Mouse (Mus musculus): ENCODE measurements around the gene Mmp28.

Gene Mmp28

DNA sequence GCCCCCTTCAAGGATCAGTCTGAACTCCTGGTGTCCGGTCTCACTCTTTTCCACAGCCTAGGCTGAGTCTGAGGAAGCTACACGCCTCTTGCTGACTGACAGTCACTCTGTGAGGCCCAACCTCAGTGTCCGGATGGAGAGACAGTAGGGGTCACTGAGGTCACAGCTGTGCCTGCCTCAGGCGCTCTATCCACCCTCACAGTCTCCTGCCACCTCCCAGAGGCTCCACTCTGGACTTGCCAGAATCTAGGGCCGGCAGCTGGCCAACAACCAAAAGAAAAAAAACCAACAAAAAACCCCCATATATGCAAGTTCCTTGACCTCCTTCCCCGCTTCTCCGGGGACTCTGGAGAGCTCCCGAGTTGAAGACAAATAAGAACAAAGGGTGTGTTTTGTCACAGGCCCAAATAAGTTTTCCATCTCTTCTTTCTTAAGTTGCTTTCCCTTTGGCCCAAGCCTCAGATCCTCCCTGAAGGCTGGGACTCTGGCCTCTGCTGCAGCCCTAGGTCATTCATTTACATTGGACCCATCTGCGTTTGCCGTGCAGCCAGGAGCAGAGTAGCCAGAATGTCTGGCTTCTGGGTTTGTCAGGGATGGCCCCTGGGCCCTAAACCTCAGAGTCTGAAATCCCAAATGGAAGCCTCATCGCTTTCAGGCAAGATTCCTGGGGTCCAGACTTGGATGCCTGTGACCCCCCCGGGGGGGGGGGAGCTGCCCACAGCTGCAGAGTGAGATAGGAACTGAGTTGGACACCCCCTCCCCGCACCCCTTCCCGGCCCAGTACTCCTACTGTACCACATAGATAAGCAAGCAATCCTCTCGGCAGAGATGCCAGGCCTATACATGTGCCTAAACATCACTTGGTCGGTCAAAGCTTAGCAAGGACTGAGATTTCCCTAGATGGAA, 14.6 kb downstream of the Mmp28 start:
- CTCF ChIA-PET, result interaction anchor here (0.6 kb wide), 1 partner anchor 61 kb away, joined by 3 read pairs; no protein-coding TSS in a partner anchor

DNA sequence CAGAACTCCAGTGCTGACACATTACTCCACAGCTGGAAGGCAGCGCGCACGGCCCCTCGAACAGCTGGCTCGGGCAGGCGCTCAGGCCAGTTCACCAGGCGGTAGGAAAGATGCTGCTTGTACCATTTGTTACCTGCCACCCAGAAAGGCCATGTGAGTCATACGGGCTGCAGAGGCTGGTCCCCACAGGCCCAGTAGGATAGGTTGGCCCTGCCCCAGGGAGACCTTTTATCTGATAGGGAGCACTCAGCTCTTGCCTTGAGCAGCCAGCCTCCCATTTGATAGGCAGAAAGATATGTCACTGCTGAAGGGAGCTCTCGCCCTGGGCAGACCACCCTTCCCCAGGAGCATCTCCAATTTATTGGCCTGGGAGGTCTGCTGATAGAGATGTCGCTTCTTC, 15.3 kb downstream of the Mmp28 start:
- CTCF ChIA-PET, result interaction anchor here (0.6 kb wide), 1 partner anchor 61 kb away, joined by 3 read pairs; no protein-coding TSS in a partner anchor

DNA sequence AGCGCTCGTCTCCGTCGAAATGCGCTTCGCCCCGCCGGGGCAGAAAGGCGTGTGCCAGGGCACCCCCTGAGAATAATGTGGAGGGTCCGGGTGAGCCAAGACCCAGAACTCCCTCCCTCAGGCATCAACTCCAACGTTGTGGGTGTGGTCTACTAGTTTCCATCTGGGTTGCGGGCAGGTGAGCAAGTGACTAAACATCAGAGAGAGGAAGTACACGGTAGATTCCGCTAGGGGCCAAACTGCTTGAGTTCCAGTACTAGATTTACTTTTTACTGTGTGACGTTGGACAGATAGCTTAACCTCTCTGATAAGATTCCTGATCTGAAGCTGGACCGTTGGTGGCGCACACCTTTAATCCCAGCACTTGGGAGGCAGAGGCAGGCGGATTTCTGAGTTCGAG, 17.9 kb downstream of the Mmp28 start:
- CTCF ChIA-PET, result no interaction called here

DNA sequence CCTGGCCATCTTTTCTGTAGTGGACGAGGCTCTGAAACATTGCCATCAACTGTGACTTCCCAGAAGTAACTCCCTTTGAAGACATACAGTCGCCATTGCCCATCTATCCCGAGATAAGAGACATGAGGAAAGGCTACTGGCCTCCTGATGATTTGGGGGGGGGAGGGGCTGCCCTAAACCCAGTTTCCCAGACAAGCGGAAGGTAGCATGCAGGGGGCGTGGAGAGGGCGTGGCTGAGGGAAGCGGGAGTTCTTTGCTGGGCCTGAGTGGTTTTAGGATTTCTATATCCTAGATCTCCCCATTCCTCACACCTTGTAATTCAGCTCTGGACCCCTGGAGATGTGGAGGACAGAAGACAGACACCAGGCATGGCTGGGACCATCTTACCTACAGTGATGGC, 19.0 kb downstream of the Mmp28 start:
- CTCF ChIA-PET, result interaction anchor here (0.5 to 0.7 kb wide), 3 partner anchors 21 to 498 kb away, joined by 3 read pairs; no protein-coding TSS in a partner anchor

DNA sequence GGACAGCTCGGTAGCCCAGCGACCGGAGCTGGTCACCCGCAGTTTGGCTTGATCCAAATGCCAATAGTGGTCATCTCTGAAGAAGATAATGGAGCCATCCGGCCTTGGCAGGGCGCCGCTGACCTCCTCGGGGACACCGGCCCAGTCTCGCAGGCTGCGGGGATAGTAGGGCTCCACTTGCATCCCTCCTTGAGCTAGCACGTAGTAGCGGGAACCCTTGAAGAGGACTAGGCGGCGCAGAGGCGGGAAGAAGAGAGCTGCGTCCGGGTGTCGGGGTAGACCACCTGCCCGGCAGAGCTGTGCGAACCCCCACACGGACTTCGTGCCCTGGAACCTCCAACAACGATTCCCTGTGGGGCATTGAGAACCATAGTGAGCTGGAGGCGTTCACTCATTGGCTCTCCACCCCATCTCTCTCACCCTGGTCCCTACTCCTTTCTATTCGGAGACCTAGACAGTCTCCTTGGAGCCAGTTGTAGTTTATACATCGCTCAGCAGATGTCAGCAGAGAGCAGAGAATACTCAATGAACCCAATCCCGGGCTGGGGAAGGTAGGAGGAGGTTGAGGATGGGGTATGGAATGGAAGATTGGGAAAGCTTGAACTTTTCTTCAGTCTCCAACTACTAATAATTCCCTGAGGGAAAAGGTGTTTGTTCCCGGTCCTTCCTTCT, 20.1 kb downstream of the Mmp28 start:
- CTCF ChIA-PET, result interaction anchor here (0.7 kb wide), 2 partner anchors 18 to 149 kb away, joined by 3 read pairs; no protein-coding TSS in a partner anchor

DNA sequence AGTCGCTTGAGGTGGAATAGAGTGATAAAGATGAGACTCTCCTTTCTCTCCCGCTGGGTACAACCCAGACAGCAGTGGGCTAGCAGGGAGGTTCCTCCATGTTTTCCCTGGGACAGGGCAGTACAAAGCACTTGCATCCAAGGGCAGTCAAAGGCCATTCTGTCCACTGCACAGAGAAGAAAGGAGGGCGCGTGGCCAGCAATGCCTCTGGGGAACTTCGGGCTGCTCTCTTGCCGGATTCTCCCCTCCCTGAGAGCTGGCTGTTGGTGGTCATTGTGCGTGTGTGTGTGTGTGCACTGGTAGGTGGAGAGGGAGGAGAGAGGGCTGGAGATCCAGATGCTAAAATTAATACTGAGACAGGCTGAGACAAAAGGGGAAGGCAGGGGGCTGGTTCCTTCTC, 21.6 kb downstream of the Mmp28 start:
- CTCF ChIA-PET, result interaction anchor here (0.6 to 1.4 kb wide), 4 partner anchors 9 to 53 kb away, joined by 3 to 4 read pairs (median 3); partner anchors contain the start of gene Taf15

DNA sequence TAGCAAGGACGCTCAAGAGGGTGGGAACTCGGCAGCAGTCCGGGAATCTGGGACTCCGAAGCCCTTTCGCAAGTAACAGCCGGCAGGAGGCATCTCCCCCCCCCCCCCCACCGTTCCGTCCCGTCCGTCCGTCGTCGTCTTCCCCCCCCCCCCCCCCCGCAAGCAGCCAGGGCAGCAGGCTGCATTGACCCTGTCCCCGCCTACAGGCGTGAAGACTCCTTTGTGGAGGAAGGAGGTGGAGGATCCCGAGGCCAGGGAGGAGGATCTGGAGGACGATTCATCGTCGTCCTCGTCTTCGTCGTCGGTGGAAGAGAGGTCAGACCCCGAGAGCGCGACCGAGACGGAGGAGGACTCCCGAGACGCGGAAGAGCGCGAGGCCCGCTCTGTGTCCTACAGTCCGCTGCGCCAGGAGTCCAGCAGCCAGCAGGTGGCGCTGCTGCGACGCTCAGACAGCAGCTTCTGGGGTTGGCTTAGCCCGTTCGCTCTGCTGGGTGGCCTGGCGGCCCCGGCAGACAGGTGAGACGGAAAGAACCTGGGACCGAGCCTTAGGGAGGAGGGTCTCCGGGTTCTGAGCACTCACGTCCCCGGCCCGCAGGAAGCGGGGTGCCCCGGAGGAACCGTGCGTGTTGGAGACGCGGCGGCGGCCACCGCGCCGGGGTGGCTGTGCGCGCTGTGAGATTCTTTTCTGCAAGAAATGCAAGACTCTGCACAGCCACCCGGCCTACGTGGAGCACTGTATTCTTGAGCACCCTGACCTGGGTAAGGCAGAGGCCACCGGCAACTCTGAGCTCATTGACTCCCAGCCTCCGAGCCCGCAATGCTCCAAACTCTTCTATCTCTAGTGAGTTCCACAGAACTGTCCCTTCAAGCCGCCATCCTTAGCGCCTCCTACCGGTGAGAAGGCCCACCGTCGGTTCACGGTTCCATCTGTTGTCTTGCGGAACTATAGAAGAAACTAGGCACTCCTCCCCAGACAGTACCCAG, 22.5 kb downstream of the Mmp28 start:
- CTCF ChIA-PET, result interaction anchor here (1.0 to 1.4 kb wide), 3 partner anchors 8 to 33 kb away, joined by 3 to 4 read pairs (median 3); partner anchors contain the start of gene Taf15

DNA sequence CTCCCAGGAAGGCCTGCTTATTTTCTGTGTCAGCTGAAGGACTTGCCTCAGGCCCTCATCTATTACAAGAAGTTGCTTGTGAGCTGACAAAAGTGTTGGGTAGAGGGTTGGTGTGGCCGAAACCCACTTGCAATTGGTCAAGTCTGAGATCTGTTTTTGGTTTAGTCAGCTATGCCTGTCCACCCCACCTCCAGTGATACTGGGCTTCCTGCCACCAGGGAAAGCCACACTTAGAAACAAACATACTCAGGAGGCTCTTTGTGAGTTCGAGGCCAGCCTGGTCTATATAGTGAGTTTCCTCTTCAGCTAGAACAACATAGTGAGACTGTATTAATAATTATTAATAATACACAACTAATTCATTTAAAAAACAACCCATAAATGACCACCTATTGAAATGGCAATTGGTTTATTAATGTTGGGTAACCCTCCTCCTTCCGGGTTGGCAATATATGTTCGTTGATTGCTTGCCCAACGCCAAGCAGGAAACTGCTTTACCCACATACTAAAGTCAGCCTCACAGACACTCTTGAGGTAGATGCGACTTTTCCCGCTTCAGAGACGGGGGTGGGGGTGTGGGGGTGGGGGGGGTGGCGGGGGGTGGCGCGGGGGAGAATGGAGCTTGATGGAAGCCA, 23.3 kb downstream of the Mmp28 start:
- CTCF ChIA-PET, result interaction anchor here (1.3 kb wide), 1 partner anchor 33 kb away, joined by 4 read pairs; no protein-coding TSS in a partner anchor

DNA sequence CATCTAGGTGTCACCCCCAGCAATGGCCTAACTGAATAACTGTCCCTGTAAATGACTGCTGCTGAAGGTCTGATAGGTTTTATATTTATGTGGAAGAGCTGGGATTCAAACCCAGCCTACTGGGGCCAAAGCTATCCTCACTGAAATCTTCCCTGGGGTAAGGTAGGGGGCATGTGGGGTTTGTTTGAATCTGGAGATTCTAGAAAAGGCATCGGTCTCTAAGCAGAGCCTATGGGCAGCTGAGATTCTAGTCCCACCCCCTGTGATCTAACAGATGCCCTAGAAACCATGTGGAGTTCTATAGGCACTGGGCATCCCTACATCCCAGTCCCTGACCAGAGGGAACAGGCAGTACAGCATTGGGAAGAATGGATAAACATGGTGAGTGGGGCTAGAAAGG, 25.5 kb downstream of the Mmp28 start, which contains the start of gene 1700020L24Rik:
Gene 1700020L24Rik, plus strand, starts transcription at position 301 of the 400 bp plus-strand sequence.
- CTCF ChIA-PET, result no interaction called here

DNA sequence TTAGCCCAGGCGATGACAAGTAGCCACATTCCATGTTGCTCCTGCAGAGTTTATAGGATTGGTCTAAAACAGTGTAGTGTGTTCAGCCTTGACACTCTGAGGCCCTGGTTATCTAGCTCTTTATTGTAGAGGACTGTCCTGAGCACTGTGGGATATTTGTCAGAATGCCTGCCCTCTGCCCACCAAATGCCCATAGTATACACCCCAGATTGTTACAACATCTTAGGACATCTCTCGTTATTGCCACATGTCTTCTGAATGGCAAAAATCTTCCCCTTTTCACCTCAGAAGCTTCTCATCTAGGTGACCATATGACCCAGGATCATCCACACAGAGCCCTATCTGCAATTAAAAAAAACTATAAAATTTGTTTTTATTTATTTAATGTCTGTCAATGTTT, 30.3 kb downstream of the Mmp28 start:
- CTCF ChIA-PET, result interaction anchor here (0.7 to 0.8 kb wide), 2 partner anchors 8 to 28 kb away, joined by 3 read pairs; no protein-coding TSS in a partner anchor

DNA sequence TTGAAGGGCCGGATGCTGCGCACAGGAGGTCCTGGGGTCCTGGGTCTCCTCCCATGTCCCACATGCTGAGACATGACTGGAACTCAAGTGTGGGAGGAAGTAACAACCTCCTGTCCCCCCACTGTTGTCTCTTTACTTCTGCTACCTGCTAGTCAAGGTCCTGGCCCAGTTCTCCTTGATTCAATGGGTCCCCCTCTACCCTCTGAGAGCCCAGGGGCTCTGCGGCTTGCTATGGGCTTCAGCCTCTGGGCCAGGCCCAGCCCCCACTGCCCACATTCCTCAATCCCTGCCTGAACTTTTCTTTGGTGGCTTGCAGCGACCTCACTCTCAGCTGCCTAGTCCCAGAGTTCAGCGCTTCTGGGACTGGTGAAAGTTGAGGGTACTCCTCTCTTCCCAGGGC, 33.5 kb downstream of the Mmp28 start, which contains the start of gene Gas2l2:
Gene Gas2l2, minus strand, starts transcription at position 101 of the 400 bp plus-strand sequence.
- CTCF ChIA-PET, result no interaction called here

DNA sequence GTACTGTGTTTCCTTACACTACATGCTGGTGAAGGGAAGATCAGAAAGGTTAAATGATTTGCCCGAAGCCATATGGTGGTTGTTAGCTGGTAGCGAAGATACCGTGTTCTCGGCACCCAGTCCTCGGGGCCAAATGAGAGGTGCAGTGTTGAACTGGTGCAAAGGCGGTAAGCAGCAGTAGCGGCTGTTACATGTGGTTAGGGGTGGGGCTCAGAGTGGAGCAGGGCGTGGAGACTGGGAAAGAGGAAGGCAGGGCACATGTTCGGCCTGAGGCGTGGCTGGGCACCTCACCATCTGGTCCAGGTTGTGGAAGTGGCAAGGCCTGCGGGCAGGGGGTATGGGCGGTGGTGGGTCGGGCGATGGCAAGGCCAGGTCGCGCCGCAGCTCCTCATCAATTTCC, 35.9 kb downstream of the Mmp28 start:
- CTCF ChIA-PET, result interaction anchor here (0.7 kb wide), 1 partner anchor 344 kb away, joined by 3 read pairs; no protein-coding TSS in a partner anchor

DNA sequence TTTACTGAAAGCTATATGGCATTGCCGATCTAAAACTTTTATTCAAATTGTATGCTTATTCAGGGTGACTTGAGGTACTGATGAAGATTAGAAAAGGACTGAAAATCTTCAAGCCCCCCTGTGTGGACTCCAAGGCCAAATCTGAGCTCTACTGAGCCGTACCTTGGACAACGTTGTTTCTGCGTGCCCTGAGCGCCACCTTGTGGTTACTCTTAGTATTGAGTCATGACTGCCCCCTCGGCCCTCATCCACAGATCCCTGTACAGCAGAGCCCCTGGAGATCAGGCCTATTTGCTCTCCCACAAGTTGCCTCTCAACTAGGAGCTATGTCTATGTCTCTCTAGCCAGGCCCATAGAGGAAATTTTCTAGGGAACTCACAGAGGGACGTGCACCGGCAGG, 38.2 kb downstream of the Mmp28 start:
- CTCF ChIA-PET, result interaction anchor here (0.6 kb wide), 1 partner anchor 18 kb away, joined by 3 read pairs; no protein-coding TSS in a partner anchor

DNA sequence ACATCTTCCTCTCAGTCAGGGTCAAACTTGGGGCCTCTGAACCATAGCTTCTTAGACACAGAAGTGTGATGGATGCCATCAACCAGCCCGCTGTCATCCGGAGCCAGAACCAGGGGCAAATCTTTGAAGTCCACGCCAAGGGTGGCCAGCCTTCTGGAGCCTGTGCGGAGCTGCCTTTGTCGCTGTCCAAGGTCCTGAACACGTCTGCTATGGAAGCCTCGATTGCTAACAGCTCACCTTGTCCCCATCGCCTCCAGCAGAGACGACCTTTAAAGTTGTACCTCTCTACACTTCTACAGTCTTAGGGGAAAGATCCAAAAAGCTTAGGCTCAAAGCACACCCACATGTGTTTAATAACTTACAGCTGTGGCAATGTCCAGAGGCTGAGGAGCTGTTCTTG, 41.6 kb downstream of the Mmp28 start:
- CTCF ChIA-PET, result no interaction called here

DNA sequence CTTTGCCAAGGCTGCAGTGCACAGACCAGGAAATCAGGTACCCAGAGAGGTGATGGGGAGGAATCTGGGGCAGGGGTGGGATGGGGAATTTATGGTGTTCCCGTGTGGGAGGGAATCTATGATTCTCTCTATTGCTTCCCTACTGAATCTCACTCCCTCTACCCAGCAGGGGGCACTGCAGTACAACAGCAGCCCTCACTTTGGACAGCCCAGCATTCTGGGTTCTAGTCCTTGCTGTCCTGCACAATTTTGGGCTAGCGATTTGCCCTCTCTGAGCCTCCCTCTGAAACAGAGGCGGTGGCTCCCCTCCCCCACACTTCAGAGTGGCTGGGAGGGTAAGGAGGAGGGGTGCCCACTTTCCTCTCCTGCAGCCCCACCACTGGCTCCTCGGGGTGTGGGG, 42.5 kb downstream of the Mmp28 start:
- CTCF ChIA-PET, result no interaction called here

DNA sequence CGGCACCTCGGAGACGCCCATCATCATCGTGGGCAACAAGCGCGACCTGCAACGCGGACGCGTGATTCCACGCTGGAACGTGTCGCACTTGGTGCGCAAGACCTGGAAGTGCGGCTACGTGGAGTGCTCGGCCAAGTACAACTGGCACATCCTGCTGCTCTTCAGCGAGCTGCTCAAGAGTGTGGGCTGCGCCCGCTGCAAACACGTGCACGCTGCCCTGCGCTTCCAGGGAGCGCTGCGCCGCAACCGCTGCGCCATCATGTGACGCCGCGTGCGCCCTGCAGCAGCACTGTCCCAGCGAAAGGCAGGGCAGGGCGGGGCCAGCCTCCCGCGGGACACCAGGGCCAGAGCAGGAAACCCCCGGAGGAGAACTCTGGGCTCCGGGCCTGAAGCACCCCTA, 44.3 kb downstream of the Mmp28 start:
- CTCF ChIA-PET, result no interaction called here

DNA sequence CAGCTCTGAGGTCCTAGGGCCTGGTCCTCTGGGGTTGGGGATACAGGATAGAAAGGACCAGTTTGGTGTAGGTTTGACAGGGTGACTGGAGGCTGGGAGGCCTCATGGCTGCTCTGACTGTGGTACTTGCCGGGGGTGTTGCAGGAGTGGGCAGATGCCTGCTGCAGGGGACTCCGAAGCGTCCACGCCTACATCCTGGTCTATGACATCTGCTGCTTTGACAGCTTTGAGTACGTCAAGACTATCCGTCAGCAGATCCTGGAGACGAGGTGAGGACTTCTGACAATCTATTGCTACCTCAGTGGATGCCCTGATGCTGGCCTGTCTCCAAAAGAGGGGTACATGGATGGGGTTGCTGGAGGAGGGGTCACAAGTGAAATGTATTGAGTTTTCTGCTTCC, 45.2 kb downstream of the Mmp28 start:
- CTCF ChIA-PET, result no interaction called here

DNA sequence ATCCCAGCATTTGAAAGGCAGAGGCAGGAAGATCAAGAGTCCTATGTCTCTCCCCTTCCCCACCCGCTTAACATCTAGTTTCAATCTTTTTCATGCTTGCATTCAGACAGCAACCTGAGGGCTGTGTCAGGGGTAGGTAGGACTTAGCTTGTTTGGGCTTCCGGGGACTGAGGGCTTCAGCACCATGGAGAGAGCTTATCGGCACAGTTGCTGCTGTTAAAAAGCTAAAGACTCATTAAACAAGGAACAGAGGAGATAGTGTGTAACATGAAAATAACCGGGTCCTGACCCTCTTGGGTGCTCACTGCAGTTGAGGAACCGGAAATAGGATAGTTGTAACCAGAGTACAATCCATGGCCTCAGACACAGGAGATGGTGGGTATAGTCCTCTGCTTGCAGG, 45.8 kb downstream of the Mmp28 start:
- CTCF ChIA-PET, result no interaction called here

DNA sequence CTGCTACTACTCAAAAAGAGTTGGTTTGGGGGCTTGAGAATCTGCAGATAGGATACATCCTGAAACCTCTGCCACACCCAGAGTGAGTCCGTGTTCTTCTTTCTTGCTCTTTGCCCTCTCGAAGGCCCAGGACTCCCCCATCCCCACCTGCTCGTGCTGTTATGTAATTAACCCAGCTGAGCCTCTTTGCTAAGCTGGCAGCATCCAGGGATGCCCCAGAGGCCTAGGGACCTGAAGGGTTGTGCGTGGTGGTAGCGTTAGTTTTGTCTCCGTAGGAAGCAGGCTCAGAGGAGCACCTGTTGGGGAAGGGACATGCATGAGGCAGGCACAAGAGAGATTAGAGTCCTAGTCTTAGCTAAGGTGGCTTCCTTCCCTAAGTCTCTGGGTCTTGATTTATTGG, 52.4 kb downstream of the Mmp28 start:
- CTCF ChIA-PET, result no interaction called here

DNA sequence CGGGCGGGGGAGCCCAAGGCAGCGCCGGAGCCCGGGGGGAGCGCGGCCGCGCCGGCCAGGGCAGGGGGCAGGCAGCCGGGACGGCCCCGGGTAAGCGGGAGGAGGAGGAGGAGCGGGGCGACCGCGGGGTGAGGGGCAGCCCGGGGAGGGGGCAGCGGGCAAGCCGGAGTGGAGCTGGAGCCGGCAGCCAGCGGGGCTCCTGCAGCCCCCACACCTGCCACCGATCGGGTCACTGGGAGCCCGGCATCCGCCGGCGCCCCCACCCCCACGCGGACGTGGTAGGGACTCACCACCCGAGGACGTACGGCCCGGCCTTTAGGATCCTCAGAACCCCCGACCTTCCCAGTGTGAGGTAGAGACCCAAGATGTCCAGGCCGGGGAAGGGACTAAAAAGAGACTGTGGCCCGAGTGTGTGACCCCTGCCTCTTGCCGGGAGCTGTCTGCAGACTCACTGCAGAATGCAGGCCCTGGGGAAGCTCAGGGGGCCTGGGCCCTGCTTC, 53.0 kb downstream of the Mmp28 start:
- CTCF ChIA-PET, result no interaction called here
